Mouse (Mus musculus) ES-E14 (cell line): ENCODE data around the gene Ppargc1a.

Experiments used
- CHD2 ChIP-seq: IDR thresholded peaks from 2 replicates; pipeline ENCODE4 v1.6.1; 2014; ENCODE audit warnings: mild to moderate bottlenecking, low read depth, low read length, inconsistent platforms
- HCFC1 ChIP-seq: IDR thresholded peaks from 2 replicates; pipeline ENCODE4 v1.6.1; 2012; ENCODE audit warnings: low read length, inconsistent platforms, borderline replicate concordance; ENCODE audit not compliant: insufficient read depth
- MAFK ChIP-seq: IDR thresholded peaks from 2 replicates; pipeline ENCODE4 v1.6.1; 2014; ENCODE audit warnings: mild to moderate bottlenecking, low read depth, low read length, inconsistent platforms; ENCODE audit not compliant: insufficient read depth
- ZC3H11A ChIP-seq: IDR thresholded peaks from 2 replicates; pipeline ENCODE4 v1.6.1; 2012; ENCODE audit warnings: low read depth, mild to moderate bottlenecking, inconsistent platforms, low read length, borderline replicate concordance

GRCm38 (mm10) chr5:51410006-51410405 lies 157.5 kb downstream of the Ppargc1a start:
- TF ChIP-seq ZC3H11A: no peak
- TF ChIP-seq CHD2: no peak
- TF ChIP-seq HCFC1: no peak
- TF ChIP-seq MAFK: no peak
